Mouse (Mus musculus) intestine, embryonic 15.5 days (tissue): Measurements from ENCODE around the gene Pole4. TPM values are rescaled to one million over a fixed set of nuclear protein-coding genes. Genes with fewer than 3 reads are reported as not detected.

ENCODE experiments used
- ATAC-seq: fragments of 200-750 bp; cut with Nextera tagmentation; 2 replicates; pipeline ENCODE4 v1.8.0; 2017; ENCODE audit warnings: moderate TSS enrichment, moderate library complexity
- H3K27ac ChIP-seq: fragments of 300-500 bp; sonication (generic); 2 replicates; pipeline ENCODE4 v1.5.1; 2015; ENCODE audit warnings: mild to moderate bottlenecking, inconsistent platforms
- H3K27me3 ChIP-seq: fragments of 300-500 bp; sonication (generic); replicated peaks from 2 replicates; pipeline ENCODE4 v1.6.1; 2015; ENCODE audit warnings: inconsistent platforms
- H3K36me3 ChIP-seq: fragments of 300-500 bp; sonication (generic); 2 replicates; pipeline ENCODE4 v1.6.1; 2015; ENCODE audit warnings: inconsistent platforms
- H3K4me1 ChIP-seq: fragments of 300-500 bp; sonication (generic); replicated peaks from 2 replicates; pipeline ENCODE4 v1.6.1; 2015; ENCODE audit warnings: inconsistent platforms
- H3K4me2 ChIP-seq: fragments of 300-500 bp; sonication (generic); replicated peaks from 2 replicates; pipeline ENCODE4 v1.6.1; 2015; ENCODE audit warnings: mild to moderate bottlenecking, inconsistent platforms
- H3K4me3 ChIP-seq: fragments of 300-500 bp; sonication (generic); replicated peaks from 2 replicates; pipeline ENCODE4 v1.5.1; 2015; ENCODE audit warnings: inconsistent platforms
- H3K9ac ChIP-seq: fragments of 300-500 bp; sonication (generic); 2 replicates; pipeline ENCODE4 v1.6.1; 2015; ENCODE audit warnings: inconsistent platforms
- H3K9me3 ChIP-seq: fragments of 300-500 bp; sonication (generic); 2 replicates; pipeline ENCODE4 v1.6.1; 2016; ENCODE audit warnings: inconsistent platforms
- WGBS: fragments of 180-500 bp; shearing (Covaris S2); methylation state at CpG from one replicate; pipeline ENCODE4 v1.1.7; 2015; 5-methylcytosine and 5-hydroxymethylcytosine counted together
- polyA plus RNA-seq: library from polyadenylated mRNA; unstranded; fragments of >200 nt; fragmentation: Nextera tagmentation; extraction: Ambion mirVana; gene quantifications from 2 replicates; pipeline ENCODE4 v1.2.1, GENCODE M21; 2015

Gene Pole4
- polyA plus RNA-seq, 1 experiment from 2014 or later = 101 TPM

- Histone ChIP-seq H3K27me3 (no peaks in the 10 kb centered on the region), H3K27ac (no peak overlapping the region), H3K9ac (no peak overlapping the region), H3K36me3 (peaks cover 21% of the 10 kb centered on the region; the same call in 1 of the 2 replicates), H3K4me1 (no peaks in the 10 kb centered on the region), H3K4me3 (no peak overlapping the region), H3K9me3 (no peaks in the 10 kb centered on the region), H3K4me2 (peak overlapping the region; percentile 27)
- ATAC-seq = peak; percentile 93
- WGBS = 18% methylated on average over 6 of the region's 6 CpGs
Measured at GRCm38 (mm10) chr6:82740269-82740668, 35.1 kb upstream of the Pole4 start.

GRCm38 (mm10) chr6:82737634-82738540 lies 32.7 kb upstream of the Pole4 start:
- H3K9ac ChIP-seq = no peak overlapping the region
- 90% methylated on average over 27 of the region's 27 CpGs for WGBS
- ATAC-seq = no peak
- H3K27me3 ChIP-seq = no peaks in the 10 kb centered on the region
- H3K4me3 ChIP-seq = no peak overlapping the region
- H3K4me2 ChIP-seq = no peak overlapping the region
- peaks cover 32% of the 10 kb centered on the region; the same call in 1 of the 2 replicates for H3K36me3 ChIP-seq
- no peak overlapping the region for H3K27ac ChIP-seq
- no peaks in the 10 kb centered on the region for H3K4me1 ChIP-seq
- no peaks in the 10 kb centered on the region for H3K9me3 ChIP-seq

GRCm38 (mm10) chr6:82736626-82737600 lies 31.7 kb upstream of the Pole4 start:
- no peaks in the 10 kb centered on the region for H3K9me3 ChIP-seq
- no peak overlapping the region for H3K9ac ChIP-seq
- no peaks in the 10 kb centered on the region for H3K4me1 ChIP-seq
- H3K27ac ChIP-seq = no peak overlapping the region
- no peak overlapping the region for H3K4me3 ChIP-seq
- peaks cover 27% of the 10 kb centered on the region for H3K36me3 ChIP-seq
- no peak for ATAC-seq
- H3K4me2 ChIP-seq = no peak overlapping the region
- 82% methylated on average over 25 of the region's 25 CpGs for WGBS
- no peaks in the 10 kb centered on the region for H3K27me3 ChIP-seq

- ATAC-seq = no peak
- WGBS = 75% methylated on average over 7 of the region's 7 CpGs
Measured at GRCm38 (mm10) chr6:82735347-82735746, 30.2 kb upstream of the Pole4 start.

GRCm38 (mm10) chr6:82728635-82729034 lies 23.5 kb upstream of the Pole4 start:
- Histone ChIP-seq H3K27ac (no peak overlapping the region), H3K9ac (no peak overlapping the region), H3K4me3 (no peak overlapping the region), H3K9me3 (no peaks in the 10 kb centered on the region), H3K4me2 (no peak overlapping the region), H3K27me3 (no peaks in the 10 kb centered on the region), H3K36me3 (peaks cover 32% of the 10 kb centered on the region), H3K4me1 (0 out of 2 replicates have a peak, but pooled peaks cover 2% of the 10 kb centered on the region)
- 84% methylated on average over 21 of the region's 21 CpGs for WGBS
- no peak for ATAC-seq

More at GRCm38 (mm10) chr6:82735347-82735746, 30.2 kb upstream of the Pole4 start:
- H3K27ac ChIP-seq = no peak overlapping the region
- H3K9me3 ChIP-seq = no peaks in the 10 kb centered on the region
- no peak overlapping the region for H3K9ac ChIP-seq
- H3K4me3 ChIP-seq = no peak overlapping the region
- H3K4me2 ChIP-seq = no peak overlapping the region
- no peaks in the 10 kb centered on the region for H3K4me1 ChIP-seq
- H3K36me3 ChIP-seq = peaks cover 41% of the 10 kb centered on the region
- no peaks in the 10 kb centered on the region for H3K27me3 ChIP-seq

GRCm38 (mm10) chr6:82727206-82727605 lies 22.0 kb upstream of the Pole4 start:
- ATAC-seq = no peak
- Histone ChIP-seq H3K9ac (no peak overlapping the region), H3K36me3 (peaks cover 27% of the 10 kb centered on the region), H3K9me3 (no peaks in the 10 kb centered on the region), H3K4me1 (peaks cover 11% of the 10 kb centered on the region; the same call in 1 of the 2 replicates), H3K27me3 (no peaks in the 10 kb centered on the region), H3K27ac (no peak overlapping the region), H3K4me3 (no peak overlapping the region), H3K4me2 (no peak overlapping the region)
- WGBS = 87% methylated on average over 13 of the region's 13 CpGs

GRCm38 (mm10) chr6:82723321-82723720 lies 18.2 kb upstream of the Pole4 start:
- Histone ChIP-seq H3K4me2 (no peak overlapping the region), H3K27ac (peak overlapping the region; percentile 72), H3K4me3 (no peak overlapping the region), H3K27me3 (no peaks in the 10 kb centered on the region), H3K9ac (peak overlapping the region; percentile 0; the same call in 1 of the 2 replicates), H3K9me3 (no peaks in the 10 kb centered on the region), H3K4me1 (peaks cover 11% of the 10 kb centered on the region; the same call in 1 of the 2 replicates), H3K36me3 (peaks cover 6% of the 10 kb centered on the region)
- 32% methylated on average over 5 of the region's 5 CpGs for WGBS
- ATAC-seq = peak; percentile 71

- WGBS = 41% methylated on average over 4 of the region's 4 CpGs
- Histone ChIP-seq H3K27me3 (no peaks in the 10 kb centered on the region), H3K4me1 (0 out of 2 replicates have a peak, but pooled peaks cover 2% of the 10 kb centered on the region), H3K36me3 (no peaks in the 10 kb centered on the region), H3K4me2 (no peak overlapping the region), H3K4me3 (no peak overlapping the region), H3K9me3 (no peaks in the 10 kb centered on the region), H3K27ac (no peak overlapping the region), H3K9ac (no peak overlapping the region)
- no peak for ATAC-seq
Measured at GRCm38 (mm10) chr6:82716126-82716525, 11.0 kb upstream of the Pole4 start.

- H3K4me2 ChIP-seq = no peak overlapping the region
- H3K9ac ChIP-seq = no peak overlapping the region
- H3K27ac ChIP-seq = peak overlapping the region; percentile 44; the same call in 1 of the 2 replicates
- H3K36me3 ChIP-seq = no peaks in the 10 kb centered on the region
- H3K4me1 ChIP-seq = 0 out of 2 replicates have a peak, but pooled peaks cover 2% of the 10 kb centered on the region
- ATAC-seq = peak; percentile 54; the same call in 1 of the 2 replicates
- no peaks in the 10 kb centered on the region for H3K9me3 ChIP-seq
- H3K27me3 ChIP-seq = no peaks in the 10 kb centered on the region
- no peak overlapping the region for H3K4me3 ChIP-seq
- WGBS = 80% methylated on average over 3 of the region's 3 CpGs
Measured at GRCm38 (mm10) chr6:82715653-82716052, 10.5 kb upstream of the Pole4 start.

GRCm38 (mm10) chr6:82715253-82715652 lies 10.1 kb upstream of the Pole4 start:
- Histone ChIP-seq H3K9ac (no peak overlapping the region), H3K36me3 (no peaks in the 10 kb centered on the region), H3K9me3 (no peaks in the 10 kb centered on the region), H3K27me3 (no peaks in the 10 kb centered on the region), H3K4me1 (0 out of 2 replicates have a peak, but pooled peaks cover 2% of the 10 kb centered on the region), H3K27ac (peak overlapping the region; percentile 44; the same call in 1 of the 2 replicates), H3K4me2 (no peak overlapping the region), H3K4me3 (no peak overlapping the region)
- 81% methylated on average over 6 of the region's 6 CpGs for WGBS
- no peak for ATAC-seq

GRCm38 (mm10) chr6:82714841-82715240 lies 9.7 kb upstream of the Pole4 start:
- no peaks in the 10 kb centered on the region for H3K27me3 ChIP-seq
- H3K4me3 ChIP-seq = no peak overlapping the region
- peak; percentile 48 for ATAC-seq
- H3K27ac ChIP-seq = peak overlapping the region; percentile 44; the same call in 1 of the 2 replicates
- WGBS = 74% methylated on average over 5 of the region's 5 CpGs
- H3K4me1 ChIP-seq = 0 out of 2 replicates have a peak, but pooled peaks cover 2% of the 10 kb centered on the region
- H3K9ac ChIP-seq = no peak overlapping the region
- H3K36me3 ChIP-seq = no peaks in the 10 kb centered on the region
- H3K9me3 ChIP-seq = no peaks in the 10 kb centered on the region
- H3K4me2 ChIP-seq = no peak overlapping the region
